In the genomic region with DNA sequence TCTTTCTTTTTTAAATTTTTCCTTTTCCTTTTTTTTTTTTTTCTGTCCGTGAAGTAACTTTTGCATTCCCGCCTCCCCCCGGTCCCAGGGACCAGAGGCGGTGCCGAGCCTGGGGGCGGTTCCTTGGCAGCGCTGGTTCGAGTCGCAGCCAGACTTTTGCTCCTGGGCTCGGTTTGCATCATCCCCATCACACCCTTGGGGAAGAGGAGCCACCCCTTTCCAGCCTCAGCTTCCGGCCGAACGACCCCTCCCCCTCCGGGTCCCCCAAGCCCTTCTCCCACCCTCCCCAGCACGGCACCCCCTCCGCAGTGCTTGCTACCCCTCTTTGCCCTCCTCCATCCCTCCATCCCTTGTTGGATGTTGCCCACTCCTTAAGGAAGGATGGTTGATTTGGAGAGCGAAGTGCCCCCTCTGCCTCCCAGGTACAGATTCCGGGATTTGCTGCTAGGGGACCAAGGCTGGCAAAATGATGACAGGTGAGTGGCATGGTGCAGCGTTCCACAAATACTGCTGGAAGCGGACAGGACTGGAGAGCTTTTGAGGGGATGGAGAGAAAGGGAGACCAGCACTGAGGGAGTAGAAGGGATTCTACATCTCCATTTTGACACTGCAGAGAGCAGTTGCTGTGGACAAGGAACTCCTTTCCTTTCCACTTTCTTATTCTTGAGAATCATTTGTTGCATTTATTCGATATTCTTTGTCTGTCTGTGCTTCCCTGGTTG, we compare ENCODE assay signal across 8 mouse cellular contexts. TPM values are rescaled to one million over a fixed set of nuclear protein-coding genes. Genes with fewer than 3 reads are reported as not detected.
DNase-seq lines count a peak whose midpoint lies in the region; ATAC-seq and TF ChIP-seq lines count a peak whose summit lies in the region.

A gene (plus strand): TSS at position 283 of the 722 bp plus-strand sequence.

- H3K27ac ChIP-seq in gastrocnemius, adult 2 months, result peak within 1 kb of the TSS; percentile 16; the same call in 1 of the 2 replicates
- H3K27ac ChIP-seq in hindbrain, embryonic 14.5 days, result no peak within 1 kb of the TSS
- H3K27ac ChIP-seq in midbrain, embryonic 10.5 days (replicated peaks), result peak within 1 kb of the TSS; percentile 75

- no peak for TF ChIP-seq CTCF in gastrocnemius, adult 2 months (IDR thresholded peaks at IDR 0.05)

- 2% methylated on average over 21 of the region's 21 CpGs for WGBS in hindbrain, embryonic 14.5 days
- WGBS in midbrain, embryonic 10.5 days, result under 1% methylated on average over 21 of the region's 21 CpGs

- H3K4me2 ChIP-seq in hindbrain, embryonic 14.5 days (replicated peaks), result peak within 1 kb of the TSS; percentile 72

- DNase-seq in thymus, postnatal 4 days, result peak; percentile 3
- no peak for DNase-seq in thymus, postnatal 25 days
- DNase-seq in gastrocnemius, adult 2 months, result peak; percentile 72
- peak; percentile 30 for DNase-seq in hindbrain, embryonic 14.5 days (ENCODE audit: low spot score)
- peak; percentile 28 to 40 for DNase-seq in left cerebral cortex, adult 8-10 months (ENCODE audit: low spot score in 2 of 2)
- DNase-seq in midbrain, embryonic 10.5 days (ENCODE audit: low spot score), result peak; percentile 43
- DNase-seq in telencephalon, adult 2 months (ENCODE audit: low read depth, low spot score), result peak; percentile 39
- DNase-seq in cerebellum, adult 8-10 months, result no peak

- no peaks in the 10 kb centered on the region for H3K9me3 ChIP-seq in hindbrain, embryonic 14.5 days (ENCODE audit: control insufficient read depth, low read length)
- no peaks in the 10 kb centered on the region for H3K9me3 ChIP-seq in midbrain, embryonic 10.5 days (replicated peaks)

- peak within 1 kb of the TSS; percentile 57 for H3K9ac ChIP-seq in hindbrain, embryonic 14.5 days

- H3K36me3 ChIP-seq in hindbrain, embryonic 14.5 days (replicated peaks; ENCODE audit: control insufficient read depth, insufficient read depth), result no peaks in the 10 kb centered on the region
- H3K36me3 ChIP-seq in midbrain, embryonic 10.5 days, result no peaks in the 10 kb centered on the region

- ATAC-seq in hindbrain, embryonic 14.5 days (ENCODE audit: low FRiP score), result peak; percentile 80

- H3K27me3 ChIP-seq in hindbrain, embryonic 14.5 days (ENCODE audit: control insufficient read depth, insufficient read depth, low read length), result no peaks in the 10 kb centered on the region
- H3K27me3 ChIP-seq in midbrain, embryonic 10.5 days (ENCODE audit: low read depth, poor library complexity, severe bottlenecking), result peaks cover 15% of the 10 kb centered on the region; the same call in 1 of the 2 replicates

- H3K4me3 ChIP-seq in gastrocnemius, adult 2 months, result peak within 1 kb of the TSS; percentile 66
- peak within 1 kb of the TSS; percentile 53 for H3K4me3 ChIP-seq in hindbrain, embryonic 14.5 days (replicated peaks; ENCODE audit: low read length)
- peak within 1 kb of the TSS; percentile 70 for H3K4me3 ChIP-seq in midbrain, embryonic 10.5 days

- H3K4me1 ChIP-seq in hindbrain, embryonic 14.5 days (replicated peaks; ENCODE audit: control insufficient read depth, insufficient read depth, low read length), result no peaks in the 10 kb centered on the region
- H3K4me1 ChIP-seq in midbrain, embryonic 10.5 days, result peaks cover 6% of the 10 kb centered on the region

- intact Hi-C loops in gastrocnemius, adult 2 months (cut with DNase I), result no loop called here

RNA-seq across cellular contexts. Expression of the gene that starts here (rescaled TPM):
- total RNA-seq in gastrocnemius, adult 2 months (2021), result under 1 TPM; 0.45 to 0.56 TPM
- 3.8 and 4.5 TPM in 2 replicates for polyA plus RNA-seq in hindbrain, embryonic 14.5 days (2014; fragmentation: Nextera tagmentation; extraction: Ambion mirVana)
- 10 to 100 TPM; 41.9 to 50.3 (median 45.8) TPM for total RNA-seq in left cerebral cortex, adult 8-10 months (2022)
- 1.2 and 1.5 TPM in 2 replicates for polyA plus RNA-seq in midbrain, embryonic 10.5 days (2016; fragmentation: Nextera tagmentation; extraction: Ambion mirVana)

Comparison
In these comparisons a context has a peak if more than half of its experiments do, and no peak if none do; other contexts are left out.
1. RNA of the gene that starts here (total RNA-seq): 41.9 to 50.3 TPM in left cerebral cortex, adult 8-10 months; 0.45 to 0.56 TPM in gastrocnemius, adult 2 months; every median in the first group is over 10 times any median in the second.
2. DNase-seq: peak in thymus, postnatal 4 days (single experiment), hindbrain, embryonic 14.5 days (single experiment), left cerebral cortex, adult 8-10 months (2 of 2), midbrain, embryonic 10.5 days (single experiment) and telencephalon, adult 2 months (single experiment); none in thymus, postnatal 25 days (single experiment) and cerebellum, adult 8-10 months (single experiment).
3. Peak in DNase-seq, H3K4me3 ChIP-seq and H3K27ac ChIP-seq in gastrocnemius, adult 2 months; RNA of the gene not detected or under 1 TPM.
4. Peak in every context shown above with its lines, with median percentiles within 50 percentile points of each other: H3K4me3 ChIP-seq.